Mouse (Mus musculus) ovary, adult 2 months (tissue): Measurements from ENCODE around the gene Yes1. TPM values are rescaled to one million over a fixed set of nuclear protein-coding genes. Genes with fewer than 3 reads are reported as not detected.

Source experiments
- polyA plus RNA-seq: library from polyadenylated mRNA; depleted of rRNA; stranded (reverse); fragments of >200 nt; gene quantifications from 2 replicates; pipeline ENCODE4 v1.2.3, GENCODE M21; 2012; rRNA removed

Gene Yes1
- 2.5 and 5.4 TPM in 2 replicates for polyA plus RNA-seq

DNA sequence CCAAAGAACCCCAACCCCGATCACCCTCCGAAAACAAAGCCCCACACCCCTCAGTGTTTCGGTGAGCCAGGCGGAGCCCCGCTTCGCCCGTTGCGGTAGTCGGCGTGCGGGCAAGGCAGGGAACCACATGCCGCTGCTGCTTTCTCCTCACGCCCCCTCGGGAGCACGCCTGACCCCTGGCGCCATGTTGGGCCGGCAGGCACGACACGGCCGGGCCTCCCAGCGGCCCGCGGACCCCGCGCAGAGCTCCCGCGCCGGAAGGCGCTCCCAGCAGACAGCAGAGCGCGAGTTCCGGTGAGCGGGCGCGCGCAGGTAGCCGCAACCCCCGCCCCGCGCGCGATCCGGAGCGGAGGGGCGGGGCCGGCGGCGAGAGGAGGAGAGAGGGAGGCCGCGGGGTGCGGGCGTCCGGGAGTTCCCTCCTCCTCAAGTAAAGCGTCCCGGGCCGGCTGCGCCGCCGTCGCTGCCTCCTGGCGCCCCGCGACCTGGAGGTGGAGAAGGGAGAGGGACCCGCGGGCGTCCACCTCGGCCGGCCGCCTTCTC is at the start of gene Yes1:
Gene Yes1, plus strand, starts transcription at position 371 of the 540 bp plus-strand sequence.

Other genes starting within 250 kb of the Yes1 start
- 7.2 and 8.2 TPM in 2 replicates for gene Ppp1cb, start 152.3 kb upstream of the Yes1 start, polyA plus RNA-seq
- gene Pisd, start 174.5 kb downstream of the Yes1 start, polyA plus RNA-seq: 68.8 and 74.7 TPM in 2 replicates
- gene Gm20671, start 215.9 kb downstream of the Yes1 start, polyA plus RNA-seq: 16.0 and 27.5 TPM in 2 replicates
- 21.9 and 24.2 TPM in 2 replicates for gene Prr14l, start 243.1 kb downstream of the Yes1 start, polyA plus RNA-seq